Mouse (Mus musculus) neural tube, embryonic 11.5 days (tissue): ENCODE results near the gene Csf1. TPM values are rescaled to one million over a fixed set of nuclear protein-coding genes. Genes with fewer than 3 reads are reported as not detected.

Experiments used
- ATAC-seq: fragments of 200-750 bp; cut with Nextera tagmentation; 2 replicates; pipeline ENCODE4 v1.8.0; 2017; ENCODE audit warnings: moderate number of reproducible peaks, mild to moderate bottlenecking, moderate TSS enrichment, moderate library complexity; ENCODE audit not compliant: insufficient read depth, low FRiP score, low TSS enrichment
- DNase-seq: peaks from one replicate; pipeline ENCODE4 v3.0.0-alpha.2; 2015; ENCODE audit warnings: low spot score
- H3K27ac ChIP-seq: fragments of 300-500 bp; sonication (generic); 2 replicates; pipeline ENCODE4 v1.5.1; 2014; ENCODE audit warnings: low read depth, mild to moderate bottlenecking, low read length
- H3K27me3 ChIP-seq: fragments of 300-500 bp; sonication (generic); 2 replicates; pipeline ENCODE4 v1.6.1; 2014; ENCODE audit warnings: mild to moderate bottlenecking, low read length, mixed read lengths; ENCODE audit not compliant: control insufficient read depth, insufficient read depth
- H3K36me3 ChIP-seq: fragments of 300-500 bp; sonication (generic); 2 replicates; pipeline ENCODE4 v1.6.1; 2014; ENCODE audit warnings: mild to moderate bottlenecking, low read length, moderate library complexity, mixed read lengths; ENCODE audit not compliant: control insufficient read depth, insufficient read depth
- H3K4me1 ChIP-seq: fragments of 300-500 bp; sonication (generic); 2 replicates; pipeline ENCODE4 v1.6.1; 2014; ENCODE audit warnings: low read length, mixed read lengths; ENCODE audit not compliant: control insufficient read depth, insufficient read depth
- H3K4me2 ChIP-seq: fragments of 300-500 bp; sonication (generic); 2 replicates; pipeline ENCODE4 v1.6.1; 2014; ENCODE audit warnings: low read depth, mild to moderate bottlenecking, moderate library complexity
- H3K4me3 ChIP-seq: fragments of 300-500 bp; sonication (generic); 2 replicates; pipeline ENCODE4 v1.5.1; 2014; ENCODE audit warnings: low read depth, low read length
- H3K9ac ChIP-seq: fragments of 300-500 bp; sonication (generic); 2 replicates; pipeline ENCODE4 v1.6.1; 2014; ENCODE audit warnings: mild to moderate bottlenecking, low read length
- H3K9me3 ChIP-seq: fragments of 300-500 bp; sonication (generic); 2 replicates; pipeline ENCODE4 v1.6.1; 2016; ENCODE audit warnings: low read length; ENCODE audit not compliant: control insufficient read depth
- WGBS: fragments of 180-500 bp; shearing (Covaris S2); extraction: QIAGEN DNeasy Blood & Tissue Kit; methylation state at CpG from one replicate; pipeline ENCODE4 v1.1.7; 2014; 5-methylcytosine and 5-hydroxymethylcytosine counted together
- polyA plus RNA-seq: library from polyadenylated mRNA; unstranded; fragments of >200 nt; fragmentation: Nextera tagmentation; extraction: Ambion mirVana; gene quantifications from 2 replicates; pipeline ENCODE4 v1.2.1, GENCODE M21; 2014

Gene Csf1
- polyA plus RNA-seq, 1 experiment from 2014 or later, result 6.0 TPM

GRCm38 (mm10) chr3:107786344-107786743, 26.1 kb upstream of the Csf1 start:
- Histone ChIP-seq H3K36me3 (no peaks in the 10 kb centered on the region), H3K9me3 (no peaks in the 10 kb centered on the region), H3K27me3 (no peaks in the 10 kb centered on the region), H3K4me1 (peaks cover 11% of the 10 kb centered on the region), H3K4me2 (no peak overlapping the region), H3K9ac (no peak overlapping the region), H3K4me3 (no peak overlapping the region), H3K27ac (no peak overlapping the region)
- 90% methylated on average over 1 of the region's 1 CpGs for WGBS
- no peak for DNase-seq
- ATAC-seq, result no peak

- no peak overlapping the region for H3K4me2 ChIP-seq
- H3K4me3 ChIP-seq, result no peak overlapping the region
- no peak overlapping the region for H3K9ac ChIP-seq
- ATAC-seq, result no peak
- no peaks in the 10 kb centered on the region for H3K9me3 ChIP-seq
- no peaks in the 10 kb centered on the region for H3K36me3 ChIP-seq
- DNase-seq, result no peak
- H3K27ac ChIP-seq, result no peak overlapping the region
- H3K27me3 ChIP-seq, result no peaks in the 10 kb centered on the region
- 84% methylated on average over 4 of the region's 4 CpGs for WGBS
- peaks cover 11% of the 10 kb centered on the region for H3K4me1 ChIP-seq
Observed at GRCm38 (mm10) chr3:107785546-107785945, 25.3 kb upstream of the Csf1 start.

DNA sequence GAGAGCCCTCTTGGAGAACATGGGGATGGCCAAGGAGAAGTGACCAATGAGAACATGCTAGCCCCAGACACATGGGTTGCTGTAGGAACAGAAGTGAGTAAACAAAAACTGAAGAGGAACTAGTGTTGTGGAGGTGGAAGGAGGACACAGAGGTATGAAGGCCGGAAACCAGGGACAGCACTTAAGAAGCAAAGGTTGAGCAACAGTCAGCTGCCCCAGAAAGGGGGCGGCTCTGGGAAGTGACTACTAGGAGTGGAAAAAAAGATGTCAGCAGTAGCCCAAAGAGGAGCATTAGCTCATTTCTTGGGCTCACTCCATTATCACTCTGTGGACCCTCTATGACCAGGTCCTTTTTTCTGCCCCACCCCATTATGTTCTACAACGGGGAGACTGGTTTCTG, 23.0 kb upstream of the Csf1 start:
- WGBS, result 88% methylated on average over 3 of the region's 3 CpGs
- H3K36me3 ChIP-seq, result no peaks in the 10 kb centered on the region
- no peak overlapping the region for H3K27ac ChIP-seq
- peaks cover 11% of the 10 kb centered on the region for H3K4me1 ChIP-seq
- H3K4me2 ChIP-seq, result no peak overlapping the region
- H3K9ac ChIP-seq, result no peak overlapping the region
- no peaks in the 10 kb centered on the region for H3K27me3 ChIP-seq
- DNase-seq, result no peak
- ATAC-seq, result no peak
- H3K4me3 ChIP-seq, result no peak overlapping the region
- no peaks in the 10 kb centered on the region for H3K9me3 ChIP-seq

GRCm38 (mm10) chr3:107781304-107781703, 21.0 kb upstream of the Csf1 start:
- Histone ChIP-seq H3K4me2 (no peak overlapping the region), H3K36me3 (no peaks in the 10 kb centered on the region), H3K4me3 (no peak overlapping the region), H3K9ac (no peak overlapping the region), H3K27me3 (no peaks in the 10 kb centered on the region), H3K4me1 (peaks cover 1% of the 10 kb centered on the region), H3K27ac (no peak overlapping the region), H3K9me3 (no peaks in the 10 kb centered on the region)
- ATAC-seq, result no peak
- DNase-seq, result no peak
- 97% methylated on average over 5 of the region's 5 CpGs for WGBS

DNA sequence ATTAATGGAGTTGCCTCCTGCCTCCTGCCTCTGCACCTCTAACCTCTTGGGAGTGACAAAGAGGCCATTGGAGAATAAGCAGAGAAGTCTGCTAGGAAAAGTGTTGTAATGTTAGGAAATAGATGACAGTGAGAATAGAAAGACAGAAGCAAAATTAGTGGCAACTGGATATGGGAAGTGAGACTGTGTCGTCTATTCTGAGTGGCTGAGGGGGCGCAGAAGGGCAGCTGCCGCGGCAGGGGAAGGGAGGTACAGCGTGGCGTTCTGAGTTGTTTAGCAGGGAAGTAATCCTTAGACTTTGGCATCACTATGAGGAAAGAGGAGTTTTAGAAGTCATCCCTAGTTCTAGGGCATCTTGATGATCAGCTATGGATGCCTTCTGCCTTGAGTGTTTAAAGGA, 17.7 kb upstream of the Csf1 start:
- DNase-seq (no peak), ATAC-seq (no peak)
- Histone ChIP-seq H3K9me3 (no peaks in the 10 kb centered on the region), H3K27ac (no peak overlapping the region), H3K9ac (no peak overlapping the region), H3K36me3 (no peaks in the 10 kb centered on the region), H3K4me2 (no peak overlapping the region), H3K27me3 (no peaks in the 10 kb centered on the region), H3K4me3 (no peak overlapping the region), H3K4me1 (peaks cover 4% of the 10 kb centered on the region)
- 86% methylated on average over 6 of the region's 6 CpGs for WGBS

GRCm38 (mm10) chr3:107776295-107776694, 16.0 kb upstream of the Csf1 start:
- Histone ChIP-seq H3K27ac (no peak overlapping the region), H3K9ac (no peak overlapping the region), H3K9me3 (no peaks in the 10 kb centered on the region), H3K4me1 (peaks cover 4% of the 10 kb centered on the region), H3K36me3 (no peaks in the 10 kb centered on the region), H3K4me2 (no peak overlapping the region), H3K27me3 (no peaks in the 10 kb centered on the region), H3K4me3 (no peak overlapping the region)
- ATAC-seq (no peak), DNase-seq (no peak)
- 24% methylated on average over 3 of the region's 3 CpGs for WGBS

DNA sequence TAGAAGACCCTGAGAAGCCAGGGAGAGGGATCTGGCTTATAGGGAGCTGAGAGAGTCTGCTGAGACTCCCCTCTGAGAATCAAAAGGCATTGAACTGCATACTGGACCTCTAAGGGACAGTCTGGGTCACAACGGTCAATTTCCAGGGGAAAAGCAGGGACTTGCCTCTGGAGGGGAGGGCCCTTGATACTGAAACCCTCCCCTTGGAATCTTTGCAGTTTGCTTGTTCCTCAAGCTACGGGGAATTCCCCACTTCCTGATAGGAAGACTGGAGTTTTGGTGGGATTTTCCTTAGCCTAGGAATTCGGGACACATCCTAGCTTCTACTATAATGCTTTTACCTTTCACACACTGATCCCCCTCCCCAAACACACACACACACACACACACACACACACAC, 15.5 kb upstream of the Csf1 start:
- no peak overlapping the region for H3K9ac ChIP-seq
- 45% methylated on average over 3 of the region's 3 CpGs for WGBS
- no peak overlapping the region for H3K27ac ChIP-seq
- H3K4me1 ChIP-seq, result peaks cover 4% of the 10 kb centered on the region
- no peak overlapping the region for H3K4me3 ChIP-seq
- H3K36me3 ChIP-seq, result no peaks in the 10 kb centered on the region
- H3K27me3 ChIP-seq, result no peaks in the 10 kb centered on the region
- H3K9me3 ChIP-seq, result no peaks in the 10 kb centered on the region
- H3K4me2 ChIP-seq, result no peak overlapping the region
- DNase-seq, result no peak
- ATAC-seq, result no peak

DNA sequence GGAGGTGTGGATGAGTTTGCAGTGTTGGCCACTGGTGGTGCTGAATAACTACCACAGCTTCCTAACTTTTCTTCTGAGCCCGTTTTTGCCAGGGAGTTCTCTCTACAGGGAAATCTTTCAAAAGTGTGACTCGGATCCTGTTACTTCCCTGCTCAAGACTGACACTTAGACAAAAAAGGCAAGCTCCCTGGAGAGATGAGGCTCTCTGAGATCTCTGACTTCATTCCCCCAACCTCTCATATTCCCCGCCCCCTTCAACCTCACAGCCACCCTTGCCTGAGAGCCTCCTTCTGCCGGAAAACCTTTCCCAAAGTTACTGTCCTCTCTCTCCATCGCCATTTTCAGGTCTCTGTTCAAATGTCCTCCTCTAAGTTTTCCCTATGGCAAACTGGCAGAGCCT, 14.8 kb upstream of the Csf1 start:
- H3K4me1 ChIP-seq, result peaks cover 4% of the 10 kb centered on the region
- H3K36me3 ChIP-seq, result no peaks in the 10 kb centered on the region
- H3K9me3 ChIP-seq, result no peaks in the 10 kb centered on the region
- H3K27me3 ChIP-seq, result no peaks in the 10 kb centered on the region
- no peak overlapping the region for H3K27ac ChIP-seq
- ATAC-seq, result no peak
- no peak overlapping the region for H3K9ac ChIP-seq
- H3K4me3 ChIP-seq, result no peak overlapping the region
- DNase-seq, result no peak
- WGBS, result 49% methylated on average over 5 of the region's 5 CpGs
- no peak overlapping the region for H3K4me2 ChIP-seq

GRCm38 (mm10) chr3:107772860-107773259, 12.6 kb upstream of the Csf1 start:
- H3K4me3 ChIP-seq, result no peak overlapping the region
- no peak overlapping the region for H3K27ac ChIP-seq
- H3K36me3 ChIP-seq, result no peaks in the 10 kb centered on the region
- H3K9ac ChIP-seq, result no peak overlapping the region
- H3K27me3 ChIP-seq, result no peaks in the 10 kb centered on the region
- ATAC-seq (no peak), DNase-seq (no peak)
- H3K4me1 ChIP-seq, result peaks cover 4% of the 10 kb centered on the region
- no peak overlapping the region for H3K4me2 ChIP-seq
- WGBS, result 80% methylated on average over 5 of the region's 5 CpGs
- no peaks in the 10 kb centered on the region for H3K9me3 ChIP-seq
